Mouse (Mus musculus) layer of hippocampus, adult 9-11 months (tissue): ENCODE measurements around the gene Prc1.

Experiments used
- DNase-seq: peaks from one replicate; pipeline ENCODE4 v3.0.0; 2022

Gene Prc1

DNA sequence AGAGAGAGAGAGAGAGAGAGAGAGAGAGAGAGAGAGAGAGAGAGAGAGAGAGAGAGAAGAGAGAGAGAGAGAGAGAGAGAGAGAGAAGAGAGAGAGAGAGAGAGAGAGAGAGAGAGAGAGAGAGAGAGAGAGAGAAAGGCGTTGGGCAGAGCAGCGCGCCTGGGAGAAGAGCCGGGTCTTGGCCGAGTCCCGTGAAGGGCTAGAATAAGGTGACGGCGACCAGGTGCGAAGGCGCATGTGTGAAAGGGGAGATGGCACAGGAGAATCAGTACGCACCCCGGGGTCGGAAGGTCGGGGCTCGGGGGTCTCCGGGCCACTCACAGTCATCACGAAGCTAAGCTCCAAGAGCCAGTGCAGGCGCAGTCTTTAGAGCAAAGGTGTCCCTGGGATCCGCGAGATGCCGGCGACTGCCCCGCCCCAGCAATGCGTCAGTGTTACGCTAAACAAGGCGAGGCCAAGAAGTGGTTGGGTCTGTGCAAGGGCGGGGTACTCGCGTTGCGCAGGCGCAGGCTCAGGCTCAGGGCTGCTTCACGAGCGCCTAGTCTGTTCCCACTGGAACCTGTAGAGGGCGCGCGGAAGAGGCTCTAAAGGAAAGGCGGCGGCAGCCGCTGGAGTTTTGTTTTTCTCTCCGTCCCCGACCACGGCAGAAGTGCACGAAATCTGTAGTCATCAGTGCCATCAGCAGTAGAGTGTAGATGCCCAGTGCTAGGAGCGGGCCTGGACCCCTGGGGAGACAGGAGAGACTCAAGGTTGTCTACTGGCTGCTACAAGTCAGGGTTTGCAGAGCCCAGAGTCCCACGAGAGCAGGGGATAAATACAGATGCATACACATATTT lies 45.8 kb downstream of the Prc1 start:
- peak; percentile 98 for DNase-seq

GRCm38 (mm10) chr7:80340793-80341192 lies 46.5 kb downstream of the Prc1 start, which contains the start of gene Unc45a:
Gene Unc45a (minus strand): TSS chr7:80341005.
- peak; percentile 68 for DNase-seq

DNA sequence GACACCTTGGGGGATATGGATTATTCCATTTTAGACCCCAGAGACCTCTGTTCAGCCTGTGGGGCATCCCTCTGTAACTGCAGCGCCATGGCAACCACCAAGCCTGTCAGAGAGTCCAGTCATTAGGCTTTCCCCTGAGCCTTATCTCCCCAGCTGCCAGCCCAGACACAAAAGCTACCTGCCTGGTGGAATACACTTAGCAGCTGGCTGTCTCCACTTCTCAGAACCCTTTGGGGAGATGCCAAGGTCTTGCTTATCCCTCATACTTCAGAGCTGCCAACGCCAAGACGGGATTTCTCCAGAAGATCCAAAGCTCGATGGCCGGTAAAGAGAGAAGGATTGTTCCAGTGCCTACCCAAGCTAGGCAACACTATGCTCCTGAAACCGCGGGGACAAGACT lies 47.5 kb downstream of the Prc1 start:
- no peak for DNase-seq

GRCm38 (mm10) chr7:80342858-80343257 lies 48.6 kb downstream of the Prc1 start, which contains the start of gene Hddc3:
Gene Hddc3 (plus strand): TSS chr7:80343104.
- peak; percentile 94 for DNase-seq

DNA sequence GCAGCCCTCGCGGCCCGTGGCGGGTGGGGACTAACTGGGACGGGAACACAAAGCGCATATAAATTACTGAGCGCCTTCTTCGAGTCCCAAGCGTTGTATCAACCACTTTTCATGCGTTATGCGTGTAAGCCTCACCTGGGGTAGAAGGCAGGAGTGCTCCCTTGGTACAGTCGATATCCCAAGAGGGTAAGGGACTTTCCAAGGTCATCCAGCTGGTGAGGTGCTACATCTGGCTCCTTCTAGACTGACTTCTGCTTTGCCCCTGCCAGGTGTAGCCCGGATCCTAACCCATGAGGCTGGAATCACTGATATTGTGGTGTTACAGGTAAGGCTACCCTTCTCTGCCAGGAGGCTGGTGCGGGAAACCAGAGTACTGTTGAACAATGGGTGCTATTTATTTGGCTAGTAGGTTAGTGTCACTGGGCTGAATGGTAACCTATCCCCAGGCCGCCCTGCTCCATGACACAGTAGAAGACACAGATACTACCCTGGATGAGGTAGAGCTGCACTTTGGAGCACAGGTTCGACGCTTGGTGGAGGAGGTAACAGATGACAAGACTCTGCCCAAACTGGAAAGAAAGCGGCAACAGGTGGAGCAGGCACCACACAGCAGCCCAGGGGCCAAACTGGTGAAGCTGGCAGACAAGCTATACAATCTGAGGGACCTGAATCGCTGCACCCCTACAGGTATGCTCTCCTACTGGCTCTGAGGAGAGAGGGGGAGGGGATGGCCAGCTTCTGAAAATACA lies 49.2 kb downstream of the Prc1 start:
- no peak for DNase-seq

DNA sequence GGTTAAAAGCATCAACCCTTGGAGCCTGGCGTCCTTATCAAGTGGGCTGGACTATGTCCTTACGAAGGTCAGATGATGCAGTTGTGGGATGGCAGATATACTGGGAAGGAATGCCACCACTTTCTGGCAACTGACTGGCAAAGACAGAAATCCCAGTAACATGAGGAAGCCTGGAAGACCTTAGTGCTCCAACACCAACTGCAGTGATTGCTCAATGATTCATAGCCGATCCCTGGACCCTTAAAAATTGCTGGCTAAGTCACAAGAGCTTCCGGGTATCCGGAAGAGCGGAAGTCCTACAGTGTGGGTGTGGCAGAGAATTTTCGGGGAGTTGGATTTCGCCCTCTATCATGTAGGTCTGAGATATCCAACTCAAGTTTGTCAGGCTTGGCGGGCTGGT lies 51.9 kb downstream of the Prc1 start:
- no peak for DNase-seq

DNA sequence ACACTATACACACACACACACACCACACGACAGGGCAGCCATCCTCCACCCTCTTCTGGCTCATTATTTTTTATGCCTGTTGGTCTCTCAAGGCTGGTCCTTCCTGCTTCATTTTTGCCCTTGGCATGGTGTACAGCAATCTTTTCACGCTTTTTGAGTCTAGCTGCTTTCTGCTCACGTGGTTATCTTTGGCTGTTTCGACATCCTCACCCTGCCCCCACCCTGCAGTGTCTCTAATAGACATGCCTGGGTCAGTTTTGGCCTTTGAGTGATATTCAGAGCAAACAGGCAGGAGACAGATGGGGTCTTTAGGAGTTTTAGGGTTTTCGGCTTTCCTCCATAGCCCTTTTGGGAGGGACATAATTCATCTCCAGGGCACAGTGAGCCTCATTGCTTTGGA lies 52.6 kb downstream of the Prc1 start:
- DNase-seq = no peak

GRCm38 (mm10) chr7:80347670-80348586 lies 53.7 kb downstream of the Prc1 start:
- DNase-seq = no peak

- no peak for DNase-seq
Observed at GRCm38 (mm10) chr7:80350808-80351207, 56.6 kb downstream of the Prc1 start.

DNA sequence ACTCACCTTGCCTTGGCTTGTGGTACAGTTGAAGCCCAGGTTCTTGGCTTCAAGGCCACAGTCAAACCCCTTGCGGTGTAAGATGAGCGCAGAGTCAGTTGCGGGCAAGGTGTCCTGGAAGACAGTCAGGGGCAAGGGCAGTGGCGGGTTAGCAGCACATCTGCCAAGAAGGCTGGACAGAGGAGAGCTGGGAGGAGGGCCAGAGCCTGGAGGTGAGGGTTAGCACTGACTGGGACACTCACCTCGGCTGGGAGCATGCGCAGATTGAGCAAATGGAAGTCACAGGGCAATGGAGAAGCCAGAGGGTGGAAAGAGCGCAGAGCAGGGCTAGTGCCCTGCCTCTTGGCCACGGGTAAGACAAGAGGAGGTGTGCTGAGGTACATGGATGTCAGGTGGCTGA lies 58.7 kb downstream of the Prc1 start:
- no peak for DNase-seq

GRCm38 (mm10) chr7:80356351-80356750 lies 62.1 kb downstream of the Prc1 start:
- DNase-seq = no peak

- DNase-seq = peak; percentile 82
Observed at GRCm38 (mm10) chr7:80357156-80357555, 62.9 kb downstream of the Prc1 start.

- no peak for DNase-seq
Observed at GRCm38 (mm10) chr7:80358039-80358438, 63.8 kb downstream of the Prc1 start.

DNA sequence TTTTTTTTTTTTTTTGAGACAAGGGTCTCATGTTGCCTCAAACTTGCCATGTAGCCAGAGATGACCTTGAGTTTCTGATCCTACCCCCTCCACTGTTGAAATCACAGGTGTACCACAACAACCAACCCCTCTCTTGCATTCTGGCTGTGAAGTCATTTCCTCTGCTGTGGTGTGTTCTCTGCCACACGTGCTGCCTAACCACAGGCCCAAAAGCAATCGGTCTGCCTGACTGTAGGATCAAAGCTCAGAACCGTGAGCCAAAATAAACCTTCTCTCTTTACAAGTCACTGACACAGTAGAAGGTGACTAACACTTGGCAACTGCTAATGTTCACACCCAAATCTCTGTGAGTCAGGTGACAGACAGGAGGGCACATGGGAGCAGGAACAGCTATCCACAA lies 66.2 kb downstream of the Prc1 start:
- DNase-seq = no peak

DNA sequence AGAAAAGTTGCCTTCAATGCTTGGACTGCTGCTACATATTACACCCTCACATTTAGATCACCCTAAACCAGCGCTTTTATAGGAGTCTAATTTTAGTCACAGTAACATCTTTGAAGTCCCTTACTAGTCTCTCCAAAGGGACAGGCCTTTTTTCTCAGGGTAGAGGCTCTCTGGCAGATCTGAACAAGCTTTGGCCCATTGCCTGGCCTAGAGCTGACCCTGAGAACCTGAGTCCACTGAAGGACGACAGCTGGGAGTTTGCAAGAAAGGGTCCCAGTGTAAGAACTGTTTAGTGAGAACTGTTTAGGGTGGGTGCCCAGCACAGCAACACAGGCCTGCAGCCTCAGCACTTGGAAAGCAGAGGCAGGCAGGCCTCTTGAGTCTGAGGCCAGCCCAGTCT lies 71.5 kb downstream of the Prc1 start:
- DNase-seq = no peak
